Mouse (Mus musculus): ENCODE results near the gene Vdac2. TPM values are rescaled to one million over a fixed set of nuclear protein-coding genes. Genes with fewer than 3 reads are reported as not detected.

Gene Vdac2
- polyA plus RNA-seq, 1 experiment from 2014 or later = 198 TPM

GRCm38 (mm10) chr14:21846827-21847380 lies 21.9 kb downstream of the Vdac2 start:
- Histone ChIP-seq H3K4me2 (peak overlapping the region; percentile 100), H3K27me3 (replicated peaks) (no peaks in the 10 kb centered on the region), H3K9me3 (replicated peaks) (no peaks in the 10 kb centered on the region), H3K27ac (peak overlapping the region; percentile 90), H3K36me3 (peaks cover 53% of the 10 kb centered on the region), H3K9ac (peak overlapping the region; percentile 87; the same call in 1 of the 2 replicates), H3K4me3 (peak overlapping the region; percentile 74), H3K4me1 (peaks cover 93% of the 10 kb centered on the region)
- ATAC-seq = no peak
- WGBS (ENCODE audit: insufficient replicate concordance) = 18% methylated on average over 10 of the region's 10 CpGs

GRCm38 (mm10) chr14:21847381-21848165 lies 22.5 kb downstream of the Vdac2 start:
- peak overlapping the region; percentile 90 for H3K27ac ChIP-seq
- peak overlapping the region; percentile 74 for H3K4me3 ChIP-seq
- H3K4me1 ChIP-seq = peaks cover 93% of the 10 kb centered on the region
- H3K27me3 ChIP-seq (replicated peaks) = no peaks in the 10 kb centered on the region
- peak overlapping the region; percentile 87 for H3K9ac ChIP-seq
- under 1% methylated on average over 50 of the region's 50 CpGs for WGBS (ENCODE audit: insufficient replicate concordance)
- ATAC-seq = peak; percentile 7; the same call in 1 of the 2 replicates
- H3K9me3 ChIP-seq (replicated peaks) = no peaks in the 10 kb centered on the region
- peak overlapping the region; percentile 100 for H3K4me2 ChIP-seq
- H3K36me3 ChIP-seq = peaks cover 46% of the 10 kb centered on the region

GRCm38 (mm10) chr14:21848166-21849154 lies 23.4 kb downstream of the Vdac2 start, which contains the start of gene Comtd1:
Gene Comtd1 (minus strand): TSS chr14:21848977.
- peaks cover 37% of the 10 kb centered on the region for H3K36me3 ChIP-seq
- peak within 1 kb of the TSS; percentile 74 for H3K4me3 ChIP-seq
- peak within 1 kb of the TSS; percentile 92 for H3K27ac ChIP-seq
- under 1% methylated on average over 51 of the region's 51 CpGs for WGBS (ENCODE audit: insufficient replicate concordance)
- no peaks in the 10 kb centered on the region for H3K27me3 ChIP-seq (replicated peaks)
- H3K9me3 ChIP-seq (replicated peaks) = no peaks in the 10 kb centered on the region
- H3K9ac ChIP-seq = peak within 1 kb of the TSS; percentile 87
- H3K4me2 ChIP-seq = peak within 1 kb of the TSS; percentile 100
- peak; percentile 94 for ATAC-seq
- H3K4me1 ChIP-seq = peaks cover 93% of the 10 kb centered on the region

GRCm38 (mm10) chr14:21849524-21850418 lies 24.7 kb downstream of the Vdac2 start:
- H3K4me2 ChIP-seq = peak overlapping the region; percentile 59
- ATAC-seq = peak; percentile 28
- H3K9ac ChIP-seq = peak overlapping the region; percentile 49
- no peaks in the 10 kb centered on the region for H3K9me3 ChIP-seq (replicated peaks)
- peak overlapping the region; percentile 92 for H3K27ac ChIP-seq
- H3K27me3 ChIP-seq (replicated peaks) = no peaks in the 10 kb centered on the region
- peaks cover 24% of the 10 kb centered on the region for H3K36me3 ChIP-seq
- H3K4me3 ChIP-seq = peak overlapping the region; percentile 16
- WGBS (ENCODE audit: insufficient replicate concordance) = 65% methylated on average over 13 of the region's 13 CpGs
- peaks cover 93% of the 10 kb centered on the region for H3K4me1 ChIP-seq

- H3K9me3 ChIP-seq (replicated peaks) = no peaks in the 10 kb centered on the region
- H3K9ac ChIP-seq = peak overlapping the region; percentile 49
- 43% methylated on average over 24 of the region's 24 CpGs for WGBS (ENCODE audit: insufficient replicate concordance)
Observed at GRCm38 (mm10) chr14:21850419-21851127, 25.5 kb downstream of the Vdac2 start.

GRCm38 (mm10) chr14:21851996-21852791 lies 27.2 kb downstream of the Vdac2 start:
- no peaks in the 10 kb centered on the region for H3K36me3 ChIP-seq
- peak overlapping the region; percentile 49 for H3K9ac ChIP-seq
- H3K4me3 ChIP-seq = no peak overlapping the region
- H3K4me1 ChIP-seq = peaks cover 76% of the 10 kb centered on the region
- no peaks in the 10 kb centered on the region for H3K9me3 ChIP-seq (replicated peaks)
- peaks cover under 1% of the 10 kb centered on the region; the same call in 1 of the 2 replicates for H3K27me3 ChIP-seq (replicated peaks)
- WGBS (ENCODE audit: insufficient replicate concordance) = 55% methylated on average over 16 of the region's 16 CpGs
- peak overlapping the region; percentile 69 for H3K4me2 ChIP-seq
- no peak for ATAC-seq
- peak overlapping the region; percentile 92 for H3K27ac ChIP-seq

More at GRCm38 (mm10) chr14:21850419-21851127, 25.5 kb downstream of the Vdac2 start:
- ATAC-seq = peak; percentile 58
- Histone ChIP-seq H3K4me1 (peaks cover 91% of the 10 kb centered on the region), H3K27me3 (replicated peaks) (no peaks in the 10 kb centered on the region), H3K4me3 (peak overlapping the region; percentile 16), H3K36me3 (peaks cover 16% of the 10 kb centered on the region), H3K27ac (peak overlapping the region; percentile 92), H3K4me2 (peak overlapping the region; percentile 59)

GRCm38 (mm10) chr14:21853456-21854109 lies 28.5 kb downstream of the Vdac2 start:
- Histone ChIP-seq H3K4me3 (peak overlapping the region; percentile 43), H3K27me3 (replicated peaks) (peaks cover 5% of the 10 kb centered on the region; the same call in 1 of the 2 replicates), H3K4me1 (peaks cover 62% of the 10 kb centered on the region), H3K9me3 (replicated peaks) (no peaks in the 10 kb centered on the region), H3K36me3 (no peaks in the 10 kb centered on the region), H3K27ac (peak overlapping the region; percentile 92), H3K4me2 (peak overlapping the region; percentile 69), H3K9ac (peak overlapping the region; percentile 65)
- WGBS (ENCODE audit: insufficient replicate concordance) = 3% methylated on average over 17 of the region's 17 CpGs
- ATAC-seq = peak; percentile 39

- WGBS (ENCODE audit: insufficient replicate concordance) = 55% methylated on average over 9 of the region's 9 CpGs
- Histone ChIP-seq H3K4me1 (peaks cover 57% of the 10 kb centered on the region), H3K9me3 (replicated peaks) (no peaks in the 10 kb centered on the region), H3K4me3 (peak overlapping the region; percentile 43; the same call in 1 of the 2 replicates), H3K27ac (no peak overlapping the region), H3K4me2 (peak overlapping the region; percentile 69), H3K9ac (peak overlapping the region; percentile 65; the same call in 1 of the 2 replicates), H3K36me3 (no peaks in the 10 kb centered on the region), H3K27me3 (replicated peaks) (peaks cover 5% of the 10 kb centered on the region; the same call in 1 of the 2 replicates)
- ATAC-seq = no peak
Observed at GRCm38 (mm10) chr14:21854271-21854670, 29.2 kb downstream of the Vdac2 start.

- Histone ChIP-seq H3K4me3 (no peak overlapping the region), H3K27ac (no peak overlapping the region), H3K4me2 (no peak overlapping the region), H3K36me3 (no peaks in the 10 kb centered on the region), H3K4me1 (peaks cover 40% of the 10 kb centered on the region), H3K9ac (no peak overlapping the region), H3K9me3 (replicated peaks) (no peaks in the 10 kb centered on the region), H3K27me3 (replicated peaks) (peaks cover 5% of the 10 kb centered on the region; the same call in 1 of the 2 replicates)
- ATAC-seq = no peak
- WGBS (ENCODE audit: insufficient replicate concordance) = 53% methylated on average over 3 of the region's 3 CpGs
Observed at GRCm38 (mm10) chr14:21855961-21856360, 30.9 kb downstream of the Vdac2 start.
